Mouse (Mus musculus) adipose tissue, adult 10 weeks (tissue): ENCODE results near the gene Snx14. TPM values are rescaled to one million over a fixed set of nuclear protein-coding genes. Genes with fewer than 3 reads are reported as not detected.

Source experiments
- polyA plus RNA-seq: library from polyadenylated mRNA; stranded (reverse); fragments of 350-450 nt; fragmentation: Illumina TruSeq; extraction: RNeasy Lipid Tissue Mini Kit (QIAGEN cat#74804); gene quantifications from one replicate; pipeline ENCODE4 v1.2.3, GENCODE M21; 2014; ENCODE audit warnings: low read depth, low replicate concordance

Snx14 gene
- polyA plus RNA-seq = 31.5 TPM

DNA sequence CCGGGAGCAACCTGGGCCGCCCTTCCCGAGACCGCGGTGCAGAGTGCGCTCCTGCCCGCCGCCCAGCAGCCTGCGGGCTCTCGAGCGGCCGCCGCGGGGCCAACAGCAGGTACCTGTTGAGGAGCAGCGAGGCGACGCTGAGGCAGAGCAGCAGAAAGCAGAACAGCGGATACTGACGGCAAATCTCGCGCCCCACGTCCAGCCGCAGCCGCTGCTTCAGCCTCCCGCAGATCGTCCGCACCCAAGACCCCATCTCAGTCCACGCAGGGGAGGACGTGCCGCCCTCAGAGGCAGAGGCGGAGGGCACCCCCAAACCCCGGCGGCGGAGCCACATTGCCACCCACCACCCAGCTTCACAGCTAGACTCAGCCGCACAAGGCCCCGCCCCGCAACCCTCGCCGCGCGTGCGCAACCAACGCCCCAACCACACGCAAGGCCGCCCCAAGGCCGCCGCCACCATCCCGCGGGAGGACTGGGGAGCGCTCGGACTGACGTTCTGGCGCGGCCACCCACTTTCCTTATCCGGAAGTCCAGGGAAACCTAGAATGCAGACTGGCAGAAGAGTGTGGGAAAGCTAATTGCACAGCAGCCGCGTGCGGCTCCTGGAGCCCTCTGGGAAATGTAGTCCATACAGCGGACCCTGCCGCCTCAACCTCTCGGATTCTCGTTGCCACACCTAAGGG, at the start of gene Snx14:
Gene Snx14 (minus strand): TSS at position 404 of the 683 bp plus-strand sequence.

DNA sequence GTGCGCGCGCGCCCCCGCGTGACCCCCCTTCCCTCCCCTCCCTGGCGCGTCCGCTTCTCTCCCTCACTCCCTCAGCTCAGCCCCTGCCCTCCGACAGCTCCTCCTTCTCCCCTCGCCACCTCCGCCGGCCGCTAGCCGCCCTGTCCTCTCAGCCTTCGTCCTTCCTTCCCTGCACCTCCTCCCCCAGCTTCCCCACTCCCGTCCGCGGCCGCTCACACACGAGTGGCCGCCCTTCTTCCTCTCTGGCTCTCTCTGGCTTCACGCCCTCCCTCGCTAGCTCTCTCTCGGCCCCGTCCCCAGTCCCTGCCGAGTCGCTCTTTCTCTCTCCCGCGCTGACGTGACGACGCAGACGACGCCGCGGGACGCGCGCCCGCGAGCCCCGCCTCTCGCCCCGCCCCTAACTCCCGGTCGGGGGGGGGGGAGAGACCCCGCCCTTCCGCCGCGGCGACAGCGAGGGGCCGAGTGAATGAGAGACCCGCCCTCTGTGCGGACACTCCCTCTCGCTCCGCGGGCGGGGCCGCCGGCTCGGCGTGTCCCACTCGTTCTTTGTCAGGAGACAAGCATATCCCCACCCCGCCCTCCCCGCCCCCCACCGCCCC, 43.6 kb upstream of the Snx14 start, which contains the start of gene Syncrip:
Gene Syncrip (minus strand): TSS at position 345 of the 599 bp plus-strand sequence.

DNA sequence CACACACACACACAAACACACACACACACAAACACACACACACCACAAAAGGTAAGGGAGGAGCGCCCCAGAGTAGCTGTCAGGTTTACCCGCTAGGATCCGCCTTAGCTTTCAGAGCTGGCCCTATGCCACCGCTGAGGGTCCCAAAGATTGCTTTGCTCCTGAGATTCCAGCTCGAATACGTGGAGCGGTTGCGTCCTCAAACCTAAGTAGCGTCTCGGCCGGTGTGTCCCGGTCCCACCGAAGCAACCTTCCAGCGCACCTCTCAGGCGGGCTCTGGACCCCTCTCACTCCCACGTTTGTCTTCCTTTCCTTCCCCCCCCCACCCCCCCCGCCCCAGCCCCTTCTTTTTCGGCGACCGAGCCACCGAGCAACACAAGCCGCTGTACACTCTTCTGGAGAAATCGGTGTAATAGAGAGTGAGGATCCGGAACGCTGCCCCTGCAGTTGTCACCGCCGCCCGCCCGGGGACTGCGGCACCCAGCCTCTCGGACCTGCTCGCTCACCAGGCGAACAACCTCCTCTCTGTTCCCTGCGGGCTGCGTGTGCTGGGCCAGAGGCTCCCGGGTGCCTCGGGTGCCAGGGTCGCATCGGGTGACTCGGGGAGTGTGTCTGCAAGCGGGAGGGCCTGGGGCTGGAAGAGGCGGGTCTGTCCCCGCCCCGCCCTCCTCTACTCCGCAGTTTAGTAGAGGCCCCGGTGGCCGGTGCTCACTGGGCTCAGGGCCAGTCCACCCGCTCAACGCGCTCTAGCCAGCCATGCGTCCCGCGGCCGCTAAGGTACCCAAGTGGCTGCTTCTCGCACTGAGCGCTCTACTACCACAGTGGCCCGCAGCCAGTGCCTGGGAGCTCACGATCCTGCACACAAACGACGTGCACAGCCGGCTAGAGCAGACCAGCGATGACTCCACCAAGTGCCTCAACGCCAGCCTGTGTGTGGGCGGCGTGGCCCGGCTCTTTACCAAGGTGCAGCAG, 111.5 kb downstream of the Snx14 start, which contains the start of gene Nt5e:
Gene Nt5e (plus strand): TSS at position 268 of the 972 bp plus-strand sequence.

Other genes starting within 250 kb of the Snx14 start
- gene Nt5e, start 111.8 kb downstream of the Snx14 start, polyA plus RNA-seq = 30.5 TPM
- gene Gm20537, start 17.7 kb upstream of the Snx14 start, polyA plus RNA-seq = 0.86 TPM
- gene Syncrip, start 43.6 kb upstream of the Snx14 start, polyA plus RNA-seq = 67.4 TPM
- 12.0 TPM for gene Zfp949, start 109.1 kb upstream of the Snx14 start, polyA plus RNA-seq
- not detected for gene Trim43a, start 141.9 kb upstream of the Snx14 start, polyA plus RNA-seq